Mouse (Mus musculus) heart, adult 9 months (tissue): ENCODE data around the gene Aco2.

Source experiments
- DNase-seq, 2 experiments: peaks; one replicate each; pipeline ENCODE4 v3.0.0; 2022; ENCODE audit warnings: low spot score in 2 of 2

The Aco2 gene

GRCm38 (mm10) chr15:81920546-81921217, 48.6 kb downstream of the Aco2 start:
- DNase-seq, result no peak

GRCm38 (mm10) chr15:81921255-81921654, 49.1 kb downstream of the Aco2 start:
- no peak for DNase-seq

GRCm38 (mm10) chr15:81924933-81925332, 52.8 kb downstream of the Aco2 start:
- no peak for DNase-seq

DNA sequence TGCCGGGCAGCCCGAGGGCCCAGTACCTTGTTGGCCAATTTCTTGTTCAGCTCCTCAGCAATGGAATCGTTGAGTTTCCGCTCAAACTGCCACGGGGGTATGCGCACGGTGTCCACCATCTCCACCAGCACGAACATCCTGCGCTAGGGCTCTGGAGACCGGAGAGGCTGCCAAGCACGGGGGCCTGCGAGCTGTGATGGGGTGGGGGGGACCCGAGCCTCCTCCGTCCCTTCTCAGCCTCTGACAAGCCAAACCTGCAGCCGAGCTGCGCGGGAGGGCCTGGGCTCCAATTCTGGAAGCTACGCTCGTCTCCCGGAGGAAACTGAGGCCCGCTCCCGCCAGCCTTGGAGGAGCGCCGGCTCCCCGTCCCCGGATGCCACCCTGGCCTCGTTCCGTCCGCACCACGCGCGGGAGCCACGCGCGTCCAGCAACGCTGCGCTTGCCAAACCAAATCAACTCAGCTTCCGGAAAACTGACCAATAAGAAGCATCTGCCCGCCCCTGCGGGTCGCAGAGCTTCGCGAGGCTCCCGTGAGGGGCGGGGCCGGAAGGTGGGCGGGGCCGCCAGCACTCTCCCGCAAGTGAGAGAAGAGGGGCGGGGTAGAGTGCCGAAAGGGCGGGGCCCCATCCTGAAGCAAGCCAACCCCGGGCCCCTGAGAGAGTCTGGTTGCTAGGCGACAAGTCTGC, 53.8 kb downstream of the Aco2 start, which contains the start of gene Polr3h:
TSS of gene Polr3h (minus strand) at position 481 of the 686 bp plus-strand sequence.
- DNase-seq, result peak; percentile 94

GRCm38 (mm10) chr15:81926446-81926822, 54.3 kb downstream of the Aco2 start:
- no peak for DNase-seq

GRCm38 (mm10) chr15:81927741-81928140, 55.6 kb downstream of the Aco2 start:
- no peak for DNase-seq

DNA sequence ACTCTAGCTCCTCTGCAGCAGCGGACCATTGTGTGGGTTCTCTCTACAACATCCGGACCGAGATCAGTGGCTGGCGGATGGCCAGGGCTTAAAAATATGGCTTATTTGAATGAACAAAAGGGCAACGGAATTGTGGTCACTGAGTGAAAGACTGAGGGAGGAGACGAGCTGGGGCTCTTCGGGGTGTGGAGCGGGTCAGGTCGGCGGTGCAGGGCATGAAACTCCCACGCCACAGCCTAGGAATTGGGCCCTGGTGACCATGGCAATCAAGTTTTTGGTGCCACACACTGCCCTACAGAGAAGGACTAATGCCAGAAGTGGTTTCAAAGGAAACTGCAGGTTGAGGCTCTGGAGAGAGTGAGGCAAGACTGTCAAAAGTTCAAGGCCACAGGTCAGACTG, 56.2 kb downstream of the Aco2 start:
- DNase-seq, result peak in 1 of 2 experiments; percentile 25

- no peak for DNase-seq
Measured at GRCm38 (mm10) chr15:81932951-81933470, 60.9 kb downstream of the Aco2 start.

DNA sequence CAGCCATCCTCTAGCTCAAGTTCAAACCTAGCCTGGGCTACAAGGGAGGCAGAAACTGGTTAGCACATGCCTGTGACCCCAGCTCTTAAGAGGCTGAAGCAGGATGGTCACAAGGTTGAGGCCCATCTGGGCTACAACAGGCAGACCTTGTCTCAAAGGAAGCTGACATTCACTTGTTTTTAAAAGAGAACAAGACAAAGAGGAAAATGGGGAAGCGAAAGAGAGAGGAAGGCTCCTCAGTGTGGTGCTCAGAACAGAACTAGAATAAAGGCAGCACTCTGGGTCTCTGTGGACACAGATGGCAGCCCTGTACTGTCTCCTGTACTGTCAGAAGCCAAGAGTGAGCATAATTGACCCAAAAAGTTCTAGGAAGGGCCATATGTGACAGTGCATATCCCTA, 61.9 kb downstream of the Aco2 start:
- DNase-seq, result no peak

GRCm38 (mm10) chr15:81935869-81936637, 63.9 kb downstream of the Aco2 start:
- no peak for DNase-seq

GRCm38 (mm10) chr15:81936679-81937078, 64.6 kb downstream of the Aco2 start, which contains the start of gene Csdc2:
Gene Csdc2, plus strand, starts transcription at chr15:81936759.
- DNase-seq, result peak; percentile 33 to 49

DNA sequence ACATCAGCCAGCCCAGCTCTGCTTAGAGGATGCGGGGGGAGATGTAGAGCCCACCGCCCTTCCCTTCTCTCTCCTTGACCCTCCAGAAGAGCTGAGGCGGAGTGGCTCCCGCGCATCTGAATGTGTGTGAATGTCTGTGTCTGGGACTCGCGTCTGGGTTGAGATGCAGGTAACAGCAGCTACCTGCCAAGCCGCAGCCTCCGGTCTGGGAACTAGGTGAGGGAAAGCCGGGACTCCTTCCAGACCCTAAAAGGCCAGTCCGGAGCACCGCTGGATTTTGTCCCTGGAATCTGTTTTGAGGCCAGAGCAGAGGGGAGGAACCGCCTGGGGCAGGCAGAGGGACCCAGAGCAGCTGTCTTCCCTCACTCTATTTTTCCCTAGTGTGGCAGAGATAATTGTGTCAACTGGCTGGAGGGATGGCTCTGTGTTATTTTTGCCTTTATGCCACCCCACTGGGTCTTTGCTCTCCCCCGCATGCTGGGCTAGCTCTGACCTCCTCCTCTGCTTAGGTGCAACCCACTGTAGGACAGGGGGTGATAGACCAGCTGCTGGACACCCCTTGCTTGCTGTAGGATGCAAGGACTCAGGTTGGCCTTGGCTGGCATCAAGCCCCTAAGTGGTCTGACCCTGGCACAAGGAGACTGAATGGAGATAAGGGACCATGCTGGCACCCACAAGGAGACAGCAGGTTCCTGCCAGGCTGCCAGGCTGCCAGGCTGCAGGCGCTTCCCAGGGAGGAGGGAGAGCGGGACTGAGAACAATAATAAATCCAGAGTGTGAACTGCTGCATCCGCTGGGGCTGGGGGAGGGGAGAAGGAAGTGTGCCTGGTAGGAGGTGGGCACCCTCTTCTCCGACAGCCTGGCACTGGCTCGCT, 65.2 kb downstream of the Aco2 start:
- peak; percentile 66 to 67 for DNase-seq

DNA sequence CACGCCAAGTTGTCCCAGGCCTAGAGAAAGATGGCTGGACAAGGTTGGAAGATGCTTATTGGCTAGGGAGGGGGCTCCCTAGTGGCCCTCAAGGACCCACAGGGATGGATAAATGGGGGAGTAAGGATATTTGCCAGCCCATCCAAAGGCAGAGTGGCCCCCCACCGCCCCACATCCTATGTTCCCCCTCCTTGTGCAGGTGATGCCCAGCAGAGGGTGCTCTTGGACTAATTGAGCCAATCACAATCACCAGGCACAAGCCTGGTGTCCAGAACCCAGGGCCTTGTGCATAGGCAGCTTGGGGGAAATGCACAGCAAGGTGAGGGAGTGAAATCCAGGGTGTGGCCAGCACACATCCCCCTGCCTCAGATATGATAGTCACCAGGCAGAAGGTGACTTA, 66.1 kb downstream of the Aco2 start:
- no peak for DNase-seq

DNA sequence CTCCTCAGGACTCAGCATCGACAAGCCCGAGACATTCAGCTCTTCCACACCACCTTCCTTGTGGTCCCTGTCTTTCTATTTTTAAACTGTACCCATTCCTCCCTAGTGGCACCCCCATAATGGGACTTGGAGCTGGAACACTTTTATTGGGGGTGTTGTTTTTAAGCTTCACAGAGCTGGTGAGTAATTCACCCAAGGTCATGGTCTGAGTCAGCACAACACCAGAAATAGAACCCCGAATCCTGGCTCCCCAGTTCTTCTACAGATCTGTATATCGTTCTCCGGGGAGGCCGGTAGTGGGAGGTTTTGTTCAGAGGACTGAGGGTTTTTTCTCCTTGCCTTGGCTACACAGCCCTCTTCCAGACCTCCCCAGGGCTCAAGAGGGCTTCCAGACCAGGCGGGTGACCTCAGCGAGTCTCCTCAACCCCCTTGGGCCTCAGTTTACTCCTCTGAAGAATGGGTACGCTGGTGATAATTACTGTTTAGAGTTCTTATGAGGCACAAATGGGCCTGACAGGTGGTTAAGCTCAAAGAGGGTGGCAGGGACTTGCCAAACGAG, 67.1 kb downstream of the Aco2 start:
- no peak for DNase-seq

DNA sequence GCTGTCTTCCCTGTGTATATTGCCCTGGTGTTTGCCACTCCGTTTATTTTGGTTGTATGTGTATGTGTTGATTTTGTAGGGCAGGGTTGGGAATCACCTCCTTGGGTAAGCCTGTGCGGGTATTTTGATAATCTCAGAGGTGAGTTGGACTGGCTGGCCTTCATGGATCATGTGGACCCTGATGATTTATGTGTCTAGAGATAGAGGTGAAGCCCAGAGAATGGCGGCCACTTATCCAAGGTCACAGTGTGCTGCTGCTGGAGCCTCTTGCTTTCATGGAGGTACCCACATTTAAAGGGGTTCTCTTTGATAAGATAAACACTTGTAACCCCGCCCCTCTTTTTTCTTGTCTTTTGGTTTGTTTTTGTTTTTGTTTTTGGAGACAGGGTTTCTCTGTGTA, 67.7 kb downstream of the Aco2 start:
- DNase-seq, result no peak

- no peak for DNase-seq
Measured at GRCm38 (mm10) chr15:81940219-81940618, 68.1 kb downstream of the Aco2 start.

DNA sequence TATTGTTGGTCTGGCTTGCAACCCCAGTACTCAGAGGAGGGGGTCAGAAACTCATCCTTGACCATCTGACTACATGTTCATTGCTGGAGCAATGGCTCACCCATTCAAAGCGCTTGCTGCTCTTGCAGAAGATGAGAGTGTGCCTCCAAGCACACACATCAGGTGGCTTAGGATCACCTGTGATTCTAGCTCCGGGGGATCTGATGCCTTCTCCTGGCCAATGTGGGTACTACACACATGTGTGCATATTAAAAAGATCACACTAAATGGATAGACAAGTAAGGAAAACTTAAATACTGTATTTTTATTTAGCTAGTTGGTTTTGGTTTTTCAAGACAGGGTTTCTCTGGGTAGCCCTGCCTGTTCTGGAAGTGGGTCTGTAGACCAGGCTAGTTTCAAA, 68.9 kb downstream of the Aco2 start:
- DNase-seq, result no peak

DNA sequence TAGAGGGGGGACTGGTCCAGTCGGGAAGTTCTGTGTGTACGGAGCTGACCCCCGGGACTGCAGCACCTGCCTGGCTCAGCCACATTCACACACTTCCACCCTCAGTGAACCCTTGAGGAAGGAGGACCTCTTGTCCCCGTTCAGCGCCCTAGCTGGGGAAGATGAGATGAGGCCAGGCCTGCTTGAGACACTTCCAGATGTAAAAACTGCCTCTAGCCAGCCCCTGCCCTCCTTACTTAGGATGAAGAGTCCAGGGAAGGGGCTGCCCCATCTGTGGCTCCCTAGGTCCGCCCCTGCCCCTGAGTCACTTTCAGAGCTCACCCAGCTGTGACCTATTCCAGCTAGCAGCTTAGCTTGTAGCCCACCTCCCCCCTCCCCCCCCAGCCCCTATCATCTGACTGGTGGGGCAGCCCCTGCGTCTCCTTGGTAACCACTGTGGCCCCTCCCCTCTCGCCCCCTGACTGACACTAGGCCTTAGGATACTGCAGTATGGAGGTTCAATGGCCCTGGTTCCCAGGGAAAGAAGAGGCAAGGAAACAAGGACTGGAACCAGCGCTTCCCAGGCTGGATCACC, 71.2 kb downstream of the Aco2 start:
- no peak for DNase-seq

DNA sequence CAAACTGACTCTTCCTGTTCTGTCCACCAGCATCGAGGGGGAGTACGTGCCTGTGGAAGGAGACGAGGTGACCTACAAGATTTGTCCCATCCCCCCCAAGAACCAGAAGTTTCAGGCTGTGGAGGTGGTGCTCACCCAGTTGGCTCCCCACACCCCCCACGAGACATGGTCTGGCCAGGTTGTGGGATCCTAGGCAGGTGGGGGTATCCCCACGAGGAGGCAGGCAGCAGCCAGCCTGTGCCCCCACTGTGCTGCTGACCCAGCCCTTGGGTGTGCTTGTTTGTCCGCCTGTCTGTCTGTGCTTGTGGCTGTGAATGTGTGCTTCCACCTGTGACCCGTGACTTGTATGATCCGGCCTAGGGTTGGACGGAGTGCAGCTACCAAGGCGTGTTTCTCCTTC, 77.0 kb downstream of the Aco2 start:
- DNase-seq, result no peak

DNA sequence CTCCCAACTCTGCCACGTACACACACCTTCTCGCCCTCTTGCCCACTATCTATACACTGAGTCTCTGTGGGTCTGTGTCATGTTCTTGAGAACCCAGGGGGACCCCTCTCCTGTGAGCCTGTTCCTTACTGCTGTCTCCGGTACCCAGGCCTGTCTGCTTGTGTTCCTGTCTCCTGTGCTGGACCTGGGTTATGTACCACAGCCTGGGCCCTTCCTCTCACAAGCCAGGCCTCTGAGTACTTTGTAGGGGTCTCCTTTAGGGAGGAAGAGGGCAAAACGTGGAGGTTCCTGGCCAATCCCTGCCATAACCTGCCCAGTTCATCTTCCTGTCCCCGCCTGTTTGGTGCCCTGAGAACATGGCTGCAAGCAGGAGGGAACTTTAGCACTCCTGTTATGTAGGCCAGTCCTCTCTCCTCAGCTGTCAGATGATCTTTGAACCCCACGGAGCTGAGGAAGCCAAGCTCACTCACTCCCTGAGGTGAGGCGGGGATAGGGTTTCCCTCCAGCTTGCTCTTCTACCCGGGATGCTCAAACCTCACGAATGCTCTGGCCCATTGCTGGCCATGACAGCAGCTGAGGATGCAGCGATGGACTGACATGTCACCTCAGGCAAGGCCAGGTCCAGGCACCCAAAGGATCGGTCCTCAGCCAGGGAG, 77.5 kb downstream of the Aco2 start:
- no peak for DNase-seq
